Mouse (Mus musculus) adrenal gland, postnatal 4 days (tissue): Measurements from ENCODE around the gene Adam10. TPM values are rescaled to one million over a fixed set of nuclear protein-coding genes. Genes with fewer than 3 reads are reported as not detected.

Experiments
- microRNA-seq: library from miRNA; unstranded; fragments of <30 nt; microRNA quantifications from one replicate; pipeline ENCODE4 v1.2.0, GENCODE M21; 2021
- total RNA-seq, 2 experiments: library from RNA; stranded (reverse); gene quantifications; 2 replicates each; pipeline ENCODE4 v1.2.3; 2021

Gene Adam10
- total RNA-seq, 2 experiments from 2014 or later: 63.8 to 74.9 TPM

Small RNAs within 50 kb of the gene (microRNA-seq; reads per million reads assigned to microRNA genes)
- not detected for gene Gm25149

Other genes starting within 250 kb of the Adam10 start
- 10 to 100 TPM; 41.1 to 44.1 TPM for gene Rnf111, start 175.3 kb upstream of the Adam10 start, total RNA-seq
- 10 to 100 TPM; 37.7 to 44.2 TPM for gene Sltm, start 136.2 kb upstream of the Adam10 start, total RNA-seq
- gene Gm10642, start 22.7 kb upstream of the Adam10 start, total RNA-seq: under 1 TPM; 0.48 to 0.76 TPM
- gene Mindy2, start 21.8 kb upstream of the Adam10 start, total RNA-seq: 10 to 100 TPM; 17.8 to 19.0 TPM